Mouse (Mus musculus) thymus, adult 2 months (tissue): ENCODE results near the gene Nktr.

Experiments
- CTCF ChIP-seq: fragments of 200-500 bp; IDR thresholded peaks from 2 replicates; pipeline ENCODE4 v1.5.1; 2012; ENCODE audit warnings: mild to moderate bottlenecking, control low read depth, low read length, moderate library complexity, borderline replicate concordance; ENCODE audit not compliant: control insufficient read depth, poor library complexity, insufficient read depth; ENCODE audit errors: extremely low read depth
- POLR2A ChIP-seq: fragments of 200-500 bp; IDR thresholded peaks from 2 replicates; pipeline ENCODE4 v1.6.1; 2012; ENCODE audit warnings: mild to moderate bottlenecking, low read length, control low read depth, moderate library complexity; ENCODE audit not compliant: control insufficient read depth, poor library complexity, insufficient read depth; ENCODE audit errors: extremely low read depth

DNA sequence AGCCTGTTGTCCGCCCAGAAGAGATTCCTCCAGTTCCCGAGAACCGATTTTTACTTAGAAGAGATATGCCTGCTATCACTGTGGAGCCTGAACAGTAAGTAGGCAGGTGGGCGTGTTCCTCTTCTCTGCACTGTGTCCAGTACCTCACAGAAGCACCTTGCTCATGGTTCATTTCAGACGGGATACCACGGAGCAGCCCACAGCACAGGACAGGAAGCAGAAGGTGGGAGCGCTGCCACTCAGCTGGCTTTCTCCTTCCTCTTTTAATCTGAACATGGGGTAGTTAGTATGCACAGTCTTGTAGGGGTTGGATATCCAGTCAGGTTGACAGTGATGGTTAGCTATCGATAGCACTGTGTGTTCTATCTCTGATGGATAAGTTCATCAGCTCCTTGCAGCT, 25.1 kb downstream of the Nktr start:
- TF ChIP-seq CTCF (no peak), POLR2A (no peak)
